Mouse (Mus musculus) heart, adult 9 months (tissue): ENCODE data around the gene Dstyk.
"Not testable (repeated sequence)": the region's sequence is repeated elsewhere in the genome, so short reads cannot be mapped to it uniquely, and the experiment has no call there.

Experiments
- DNase-seq, 2 experiments: peaks; one replicate each; pipeline ENCODE4 v3.0.0; 2022; ENCODE audit warnings: low spot score in 2 of 2

Gene Dstyk

GRCm38 (mm10) chr1:132436960-132437359 lies 19.6 kb downstream of the Dstyk start:
- peak in 1 of 2 experiments; percentile 54 for DNase-seq

- no peak for DNase-seq
Observed at GRCm38 (mm10) chr1:132437389-132437788, 20.0 kb downstream of the Dstyk start.

- DNase-seq, result no peak
Observed at GRCm38 (mm10) chr1:132440896-132441435, 23.6 kb downstream of the Dstyk start.

GRCm38 (mm10) chr1:132449742-132450141 lies 32.4 kb downstream of the Dstyk start:
- no peak for DNase-seq

- no peak for DNase-seq
Observed at GRCm38 (mm10) chr1:132464651-132465050, 47.3 kb downstream of the Dstyk start.

- no peak for DNase-seq
Observed at GRCm38 (mm10) chr1:132468926-132469325, 51.6 kb downstream of the Dstyk start.

GRCm38 (mm10) chr1:132469519-132469918 lies 52.2 kb downstream of the Dstyk start:
- no peak for DNase-seq

GRCm38 (mm10) chr1:132470031-132470430 lies 52.7 kb downstream of the Dstyk start:
- not testable (repeated sequence) for DNase-seq

GRCm38 (mm10) chr1:132471032-132471431 lies 53.7 kb downstream of the Dstyk start:
- no peak for DNase-seq

GRCm38 (mm10) chr1:132471499-132471898 lies 54.1 kb downstream of the Dstyk start:
- DNase-seq, result no peak

GRCm38 (mm10) chr1:132472537-132472936 lies 55.2 kb downstream of the Dstyk start:
- DNase-seq, result no peak

GRCm38 (mm10) chr1:132474496-132474895 lies 57.1 kb downstream of the Dstyk start:
- no peak for DNase-seq

- no peak for DNase-seq
Observed at GRCm38 (mm10) chr1:132476575-132476927, 59.2 kb downstream of the Dstyk start.

- DNase-seq, result peak; percentile 79 to 90
Observed at GRCm38 (mm10) chr1:132476928-132477691, 59.8 kb downstream of the Dstyk start, which contains the start of gene Rbbp5. Gene Rbbp5, plus strand, starts transcription at chr1:132477365.

GRCm38 (mm10) chr1:132479438-132479837 lies 62.1 kb downstream of the Dstyk start:
- no peak for DNase-seq

GRCm38 (mm10) chr1:132481619-132482018 lies 64.3 kb downstream of the Dstyk start:
- DNase-seq, result no peak

- no peak for DNase-seq
Observed at GRCm38 (mm10) chr1:132483234-132483633, 65.9 kb downstream of the Dstyk start.

GRCm38 (mm10) chr1:132483759-132484158 lies 66.4 kb downstream of the Dstyk start:
- no peak for DNase-seq

GRCm38 (mm10) chr1:132500535-132500934 lies 83.2 kb downstream of the Dstyk start:
- no peak for DNase-seq

GRCm38 (mm10) chr1:132505155-132505554 lies 87.8 kb downstream of the Dstyk start:
- DNase-seq, result no peak

GRCm38 (mm10) chr1:132506058-132506457 lies 88.7 kb downstream of the Dstyk start, which contains the start of gene Tmem81:
Gene Tmem81, plus strand, starts transcription at chr1:132506230.
- no peak for DNase-seq

- no peak for DNase-seq
Observed at GRCm38 (mm10) chr1:132506656-132507055, 89.3 kb downstream of the Dstyk start.

- DNase-seq, result no peak
Observed at GRCm38 (mm10) chr1:132509771-132510170, 92.4 kb downstream of the Dstyk start.
